Mouse (Mus musculus) cerebellum, adult (tissue): ENCODE measurements around the gene Hhip.

ENCODE experiments used
- ATAC-seq: cut with Nextera tagmentation; 2 replicates; pipeline ENCODE4 v1.9.2; 2017; ENCODE audit warnings: mild to moderate bottlenecking, moderate library complexity, mixed read lengths; ENCODE audit not compliant: insufficient number of reproducible peaks, low FRiP score, low TSS enrichment

Hhip gene

DNA sequence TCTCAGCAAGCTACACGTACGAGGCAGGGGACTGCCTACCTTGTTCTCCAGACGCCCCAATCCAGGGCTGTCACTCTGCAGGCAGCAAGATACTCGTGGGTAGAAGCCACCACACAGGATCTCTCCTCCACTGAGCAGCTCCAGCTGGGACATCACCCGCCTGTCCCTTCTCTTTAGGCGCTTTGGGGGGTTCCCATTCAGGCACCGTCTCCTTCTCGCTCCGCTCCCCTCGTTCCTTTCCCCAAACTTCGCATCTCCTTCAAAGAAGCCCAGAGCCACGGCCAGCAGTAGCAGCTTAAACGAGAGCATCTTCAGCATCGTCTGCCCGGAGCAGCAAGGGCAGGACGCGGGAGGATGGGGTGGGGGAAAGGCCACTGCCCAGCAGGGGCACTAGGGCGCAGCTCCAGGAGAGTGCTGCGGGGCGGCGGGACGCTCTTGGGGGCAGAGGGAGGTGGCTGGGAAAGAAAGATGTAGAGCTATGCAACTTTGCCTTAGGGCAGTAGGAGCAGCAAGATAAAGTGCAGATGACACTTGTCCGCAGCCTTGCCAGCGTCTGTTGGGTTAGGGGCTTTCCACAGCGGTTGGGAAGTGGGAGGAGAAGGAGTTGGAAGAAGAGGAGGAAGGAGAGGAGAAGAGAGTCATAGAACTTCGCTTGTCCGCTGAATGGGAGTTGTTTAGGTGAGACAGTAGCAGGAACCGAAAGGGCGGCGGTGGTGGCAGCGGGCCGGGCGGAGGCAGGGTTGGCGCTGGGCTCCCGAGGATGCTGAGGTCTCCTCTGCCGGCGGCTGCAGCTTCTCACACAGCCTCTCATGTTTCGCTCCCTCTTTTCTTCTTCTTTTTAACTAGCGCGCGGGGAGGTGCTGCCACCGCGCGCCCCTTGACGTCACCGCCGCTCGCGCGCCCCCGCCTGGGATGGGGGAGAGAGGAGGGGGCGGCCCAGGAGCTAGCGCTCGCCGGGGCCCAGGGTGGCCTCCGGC is at the start of gene Hhip:
Gene Hhip, minus strand, starts transcription at position 809 of the 977 bp plus-strand sequence.
- ATAC-seq, result no peak; the same call in 1 of the 2 replicates

- no peak for ATAC-seq
Observed at GRCm38 (mm10) chr8:80087021-80087420, 29.2 kb upstream of the Hhip start.

DNA sequence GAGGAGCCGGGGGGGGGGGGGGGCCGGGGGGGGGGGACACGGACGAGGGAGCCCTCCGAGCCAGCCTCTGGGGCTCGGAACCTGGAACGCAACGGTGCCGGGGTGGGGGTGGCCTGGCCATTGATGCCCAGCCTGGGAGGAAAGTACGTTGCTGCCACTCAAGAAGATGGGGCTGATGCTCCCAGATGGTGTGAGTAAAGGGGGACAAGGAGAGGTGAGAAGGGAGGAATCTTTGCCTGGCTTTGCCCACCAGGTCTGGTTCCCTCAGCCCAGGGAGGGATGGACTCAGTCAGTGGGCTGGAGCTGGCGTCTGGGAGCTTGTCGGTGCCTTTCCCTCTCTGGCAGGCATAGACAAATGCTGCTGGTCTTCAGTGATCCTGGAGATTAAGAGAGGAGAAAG is 387 bp upstream of the Hhip start:
- no peak for ATAC-seq

DNA sequence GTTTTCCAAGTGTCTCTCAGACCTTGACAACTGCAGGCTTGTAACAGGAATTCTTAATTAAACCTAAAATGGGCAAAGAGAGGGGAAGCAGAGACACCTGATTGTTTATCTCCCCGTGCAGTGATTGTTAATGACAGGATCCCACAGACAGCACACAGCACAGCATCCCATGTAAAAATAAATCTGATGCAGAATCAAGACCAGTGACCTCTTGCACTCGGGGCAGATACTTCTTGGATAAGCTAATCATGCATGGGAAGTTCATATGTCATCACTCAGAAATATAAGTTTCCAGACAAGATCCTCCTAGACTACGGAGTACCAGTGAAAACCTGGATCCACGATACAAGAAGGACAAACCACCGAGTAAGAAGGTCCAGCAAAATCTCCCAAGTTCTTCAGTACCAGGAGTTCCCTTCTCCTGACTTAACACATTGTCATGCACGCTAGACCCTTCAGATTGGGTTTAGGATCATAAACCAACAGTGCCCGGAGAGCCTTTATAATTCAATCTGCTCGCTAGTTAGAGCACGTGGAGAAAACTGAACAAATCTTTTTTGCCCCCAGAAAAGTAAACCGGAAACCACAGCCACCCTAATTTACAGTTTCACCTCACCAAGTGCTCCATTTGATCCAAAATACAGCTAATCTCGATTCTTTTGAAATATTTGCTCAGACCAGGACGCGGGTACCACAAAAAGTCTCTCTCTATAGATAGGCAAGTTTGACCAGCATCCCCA is 1.3 kb downstream of the Hhip start:
- no peak for ATAC-seq

- ATAC-seq, result no peak
Observed at GRCm38 (mm10) chr8:80055777-80056176, 2.0 kb downstream of the Hhip start.

DNA sequence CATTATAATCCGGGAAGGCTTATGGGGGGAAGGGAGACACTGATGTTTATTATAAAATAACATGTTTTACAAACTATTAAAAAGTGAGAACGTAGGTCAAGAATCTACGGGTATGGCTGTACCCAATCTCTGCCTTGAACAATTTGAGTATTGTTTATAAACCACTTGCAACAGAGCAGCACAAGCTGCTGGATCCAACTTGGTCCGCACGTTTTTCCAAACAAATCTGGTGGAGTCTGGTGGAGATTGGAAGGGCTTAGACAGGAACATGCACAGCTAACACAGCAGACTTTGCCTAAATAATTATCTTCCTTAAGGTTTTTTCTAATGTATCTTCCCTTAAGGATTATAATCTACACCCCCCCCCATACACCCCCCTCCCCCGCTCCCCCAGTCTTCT is 2.7 kb downstream of the Hhip start:
- ATAC-seq, result no peak

GRCm38 (mm10) chr8:80054216-80054615 is 3.6 kb downstream of the Hhip start:
- no peak for ATAC-seq

GRCm38 (mm10) chr8:80052838-80053237 is 5.0 kb downstream of the Hhip start:
- ATAC-seq, result no peak

DNA sequence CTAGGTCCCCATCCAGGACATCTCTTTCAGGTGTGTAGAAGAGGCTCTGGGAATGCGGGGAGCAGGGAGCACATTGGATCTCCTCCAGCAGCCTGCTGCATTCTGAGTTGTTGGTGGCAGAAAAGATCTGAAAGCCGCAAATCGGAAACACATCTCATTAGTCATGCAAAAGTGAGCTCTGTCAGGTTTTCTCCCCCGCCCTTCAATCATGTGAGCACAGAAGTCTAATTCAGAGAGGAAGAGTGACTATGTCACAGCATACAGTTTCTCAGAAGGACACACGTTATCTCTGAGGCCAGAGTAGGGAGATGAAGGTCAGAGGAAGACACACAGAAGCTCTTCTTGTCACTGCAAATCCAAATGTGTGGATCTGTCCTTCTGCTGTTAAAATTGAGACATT is 6.3 kb downstream of the Hhip start:
- no peak for ATAC-seq

- ATAC-seq, result no peak
Observed at GRCm38 (mm10) chr8:80049256-80050005, 8.4 kb downstream of the Hhip start.

- ATAC-seq, result no peak
Observed at GRCm38 (mm10) chr8:80048256-80048655, 9.6 kb downstream of the Hhip start.

DNA sequence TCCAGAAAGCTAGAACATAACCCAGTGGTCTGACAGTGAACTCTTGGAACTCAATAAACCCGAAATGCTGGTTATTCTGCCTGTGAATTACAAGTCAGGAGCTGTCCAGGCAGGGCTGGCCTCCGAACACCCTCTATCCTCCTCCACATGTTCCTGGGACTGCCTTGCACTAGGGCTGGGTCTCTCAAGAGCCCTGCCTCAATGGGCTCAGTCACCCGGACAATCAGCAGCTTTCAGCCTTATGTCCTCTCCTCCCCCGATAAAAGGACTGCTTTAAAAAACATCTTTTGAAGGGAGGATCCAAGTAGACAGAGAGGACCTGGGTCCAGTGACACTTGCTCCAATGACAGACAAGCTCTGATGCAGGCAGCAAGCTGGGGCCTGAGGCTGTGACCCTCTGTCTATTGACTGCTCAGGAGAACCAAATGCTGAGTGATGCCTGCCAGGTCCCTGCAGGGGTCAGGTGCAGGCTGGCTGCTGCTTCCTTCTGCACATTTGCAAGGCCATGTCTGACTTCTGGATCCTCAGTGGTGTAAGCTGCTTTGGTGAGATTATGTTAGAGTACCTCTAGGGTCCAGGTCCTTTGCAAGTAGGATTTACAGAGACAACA is 20.1 kb downstream of the Hhip start:
- ATAC-seq, result no peak

DNA sequence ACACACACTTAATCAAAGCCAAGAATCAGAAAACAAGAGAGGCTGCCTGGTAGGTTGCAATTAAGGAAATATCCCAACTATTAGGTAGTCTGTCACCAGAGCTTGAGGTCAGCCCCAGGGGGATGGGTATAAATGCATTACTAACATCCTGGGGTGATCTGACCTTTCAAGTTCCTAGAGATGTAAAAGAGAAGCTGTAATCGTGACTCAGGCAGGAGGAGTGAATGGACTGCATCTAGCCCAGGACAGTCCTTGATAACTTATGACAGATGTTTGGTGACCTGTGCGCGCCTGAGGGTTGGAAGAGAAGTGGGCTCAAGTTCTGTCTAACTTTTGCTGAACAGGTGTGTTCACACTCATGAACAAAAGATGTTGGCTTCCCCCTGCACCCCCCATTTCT is 25.2 kb downstream of the Hhip start:
- ATAC-seq, result no peak

- ATAC-seq, result no peak
Observed at GRCm38 (mm10) chr8:80031330-80032293, 26.2 kb downstream of the Hhip start.

DNA sequence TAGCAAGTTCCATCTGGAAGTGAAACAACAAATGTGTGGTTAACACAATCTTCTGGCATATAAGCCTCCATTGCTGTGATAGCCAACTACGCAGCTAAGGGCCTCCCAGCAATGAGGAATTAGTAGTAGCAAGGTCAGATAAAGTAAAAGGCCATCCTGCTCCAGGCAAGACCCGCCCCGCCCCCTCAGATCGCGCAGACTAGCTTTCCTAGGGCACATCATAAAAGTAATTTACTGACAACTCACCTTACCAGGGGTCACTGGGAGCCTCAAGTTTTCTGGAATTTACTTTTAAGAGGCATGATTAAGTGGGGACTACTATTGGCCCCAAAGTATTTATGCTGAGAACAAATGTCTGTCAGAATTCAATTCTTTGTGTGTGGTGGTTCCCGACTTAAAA is 28.2 kb downstream of the Hhip start:
- ATAC-seq, result no peak

DNA sequence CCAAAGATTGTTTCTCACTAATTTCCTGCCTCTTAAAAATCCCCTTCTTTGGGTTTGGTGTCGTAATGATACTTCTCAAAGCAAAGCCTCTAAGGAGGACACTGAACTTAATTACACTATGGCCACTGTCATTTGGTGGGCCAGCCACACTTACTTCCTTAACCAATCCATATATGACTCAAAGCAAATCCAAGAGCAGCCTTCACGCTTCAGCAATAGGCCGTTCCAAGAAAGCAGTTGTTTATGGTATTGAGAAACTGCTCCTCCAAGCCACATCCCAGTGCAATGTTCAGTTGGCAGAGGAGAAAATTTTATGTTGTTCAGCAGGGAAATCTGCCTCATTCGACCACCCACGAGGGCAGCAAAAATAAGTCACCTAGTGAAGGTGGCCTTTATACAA is 37.3 kb downstream of the Hhip start:
- no peak for ATAC-seq

GRCm38 (mm10) chr8:80015818-80016217 is 42.0 kb downstream of the Hhip start:
- ATAC-seq, result no peak

- no peak for ATAC-seq
Observed at GRCm38 (mm10) chr8:80004421-80004820, 53.4 kb downstream of the Hhip start.

- no peak for ATAC-seq
Observed at GRCm38 (mm10) chr8:80002313-80002712, 55.5 kb downstream of the Hhip start.
